Mouse (Mus musculus) cerebellum, adult 11 months (tissue): ENCODE data around the gene Mfsd6.

Source experiments
- DNase-seq: peaks from one replicate; pipeline ENCODE4 v3.0.0; 2022

The Mfsd6 gene

DNA sequence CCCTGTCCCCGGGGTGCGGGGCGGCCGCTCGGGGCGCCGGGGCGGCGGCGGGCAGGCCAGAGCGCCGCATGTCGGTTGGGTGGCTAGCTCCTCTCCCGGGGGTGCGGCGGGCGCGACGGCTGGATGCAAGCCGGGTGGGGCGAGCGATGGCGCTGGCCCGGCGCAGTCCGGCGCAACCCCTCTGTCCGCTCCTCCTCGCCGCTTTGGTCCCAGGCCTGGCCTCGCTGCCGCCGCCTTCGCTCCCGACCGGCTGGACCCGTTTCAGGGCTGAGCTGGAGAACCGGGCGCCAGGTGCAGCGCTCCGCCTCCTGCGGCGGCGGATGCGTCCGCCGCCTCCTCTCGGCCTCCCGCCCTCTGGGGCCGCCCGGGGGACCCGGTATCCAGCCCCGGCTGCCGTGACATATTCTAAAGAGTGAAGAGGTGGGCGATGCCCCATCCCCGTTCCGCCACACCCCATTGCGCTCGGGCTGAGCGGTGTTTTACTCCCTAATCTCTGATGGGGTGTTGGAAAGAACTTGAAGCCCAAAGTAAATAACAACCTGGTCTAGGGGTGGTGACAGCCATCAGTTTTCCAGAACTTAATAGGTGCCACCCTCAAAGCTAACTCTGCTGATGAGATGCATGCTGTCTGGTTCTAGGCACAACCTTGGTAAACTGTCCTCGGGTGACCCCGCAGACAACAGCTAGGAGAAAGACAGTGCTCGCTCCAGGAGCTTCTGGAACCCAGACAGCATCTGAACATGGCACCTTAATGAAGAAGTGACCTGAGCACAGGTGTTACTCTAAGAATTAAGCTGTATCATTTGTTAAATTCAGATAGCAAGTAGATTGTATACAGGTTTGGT is at the start of gene Mfsd6:
Gene Mfsd6, minus strand, starts transcription at position 407 of the 845 bp plus-strand sequence.
- DNase-seq: peak; percentile 76

DNA sequence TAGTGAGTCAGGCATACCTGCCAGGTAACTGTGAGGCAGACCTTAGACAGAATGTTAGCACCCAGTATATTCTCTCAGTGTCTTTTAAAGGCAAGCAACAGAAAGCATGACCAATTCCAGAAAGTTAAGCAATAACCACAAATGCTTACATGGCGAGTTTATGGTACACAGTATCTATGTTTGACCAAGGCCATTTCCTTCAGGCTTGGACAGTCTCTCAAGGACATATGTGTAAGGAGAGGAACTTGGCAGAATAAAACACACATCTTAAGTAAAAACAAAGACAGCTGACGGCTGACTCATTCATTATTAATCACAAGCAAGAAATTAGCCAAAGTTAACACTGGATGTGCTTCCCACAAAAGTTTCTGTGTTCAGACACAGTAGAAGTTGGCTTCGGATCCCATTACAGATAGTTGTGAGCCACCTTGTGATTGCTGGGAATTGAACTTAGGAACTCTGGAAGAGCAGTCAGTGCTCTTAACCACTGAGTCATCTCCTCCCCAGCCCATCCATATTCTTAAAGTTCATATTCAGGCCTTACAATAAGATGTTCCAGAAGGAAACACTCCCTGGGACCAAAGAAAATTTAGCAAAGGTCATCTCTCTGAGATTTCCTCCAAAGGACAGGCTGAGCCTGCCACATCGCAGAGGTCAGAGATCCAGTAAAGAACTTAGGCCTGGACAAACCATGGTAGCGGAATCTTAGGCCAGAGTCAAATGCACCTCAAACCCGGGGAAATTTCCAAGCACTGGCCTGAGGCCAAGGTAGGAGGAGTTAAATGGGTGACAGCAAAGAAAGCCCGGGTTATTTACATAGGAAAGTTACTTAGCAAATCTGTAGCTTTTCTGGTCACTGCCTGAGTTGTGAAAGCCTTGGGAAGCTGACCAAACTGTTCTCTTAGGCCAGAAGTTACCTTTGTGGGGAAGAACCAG is 38.2 kb upstream of the Mfsd6 start:
- no peak for DNase-seq

DNA sequence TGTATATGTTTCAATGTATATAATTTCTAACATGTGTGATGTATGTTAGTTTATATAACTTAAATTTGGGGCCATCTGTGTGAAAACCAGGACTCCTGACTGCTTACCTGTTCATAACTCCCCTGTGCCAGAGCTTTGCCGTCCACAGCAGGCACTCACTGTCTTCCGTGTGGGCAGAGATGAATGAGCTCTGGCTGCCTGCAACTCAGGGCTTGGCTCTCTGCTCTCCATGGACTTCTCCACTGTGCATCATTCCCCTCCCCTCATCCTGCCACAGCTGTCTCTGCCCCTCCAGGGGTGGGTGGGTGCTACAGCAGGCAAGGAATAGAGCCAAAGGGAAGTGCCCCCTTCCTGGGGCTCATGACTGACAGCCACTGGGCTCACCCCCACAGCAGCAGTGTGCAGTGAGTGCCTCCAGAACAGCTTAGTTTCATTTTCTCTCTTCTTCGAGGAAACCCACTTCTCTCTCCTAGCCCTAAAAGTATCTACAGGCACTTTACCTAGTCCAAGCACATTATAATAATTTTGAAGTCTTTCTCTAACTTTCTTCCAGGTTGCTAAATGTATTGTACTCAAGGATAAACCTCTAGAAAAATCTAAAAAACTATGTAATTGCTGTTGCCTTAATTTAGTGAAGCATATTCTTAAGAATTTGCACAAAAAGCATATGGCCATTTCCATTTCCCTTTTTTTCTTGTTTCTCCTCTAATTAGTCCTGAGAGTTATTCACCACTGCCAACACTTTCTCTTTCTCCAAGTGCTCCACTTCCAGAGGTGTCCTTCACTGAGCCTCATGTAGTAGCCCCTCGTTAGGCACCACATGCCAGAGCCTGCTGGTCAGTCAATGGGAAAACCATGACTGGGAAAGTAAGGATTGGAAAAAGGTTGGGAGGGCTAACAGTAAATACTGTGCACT is 36.9 kb upstream of the Mfsd6 start:
- no peak for DNase-seq

DNA sequence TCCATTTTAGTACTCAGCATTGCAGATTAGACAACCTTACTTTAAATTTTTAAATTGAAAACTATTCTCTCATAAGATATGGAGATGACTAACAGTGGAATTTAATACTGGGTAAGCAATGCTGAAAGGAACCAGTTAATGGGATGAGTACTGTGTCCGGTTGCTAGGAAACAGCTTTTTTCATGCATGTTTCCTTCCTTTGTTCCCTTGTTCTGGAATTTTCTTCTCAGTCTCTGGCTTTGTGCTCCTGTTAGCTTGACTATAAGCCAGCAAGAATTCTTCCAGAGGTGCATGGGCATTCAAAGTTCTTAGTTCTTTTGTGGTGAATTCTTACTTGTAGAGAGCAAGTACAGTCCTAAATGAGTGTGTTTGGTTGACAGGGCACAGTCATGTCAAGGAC is 30.9 kb upstream of the Mfsd6 start:
- no peak for DNase-seq

DNA sequence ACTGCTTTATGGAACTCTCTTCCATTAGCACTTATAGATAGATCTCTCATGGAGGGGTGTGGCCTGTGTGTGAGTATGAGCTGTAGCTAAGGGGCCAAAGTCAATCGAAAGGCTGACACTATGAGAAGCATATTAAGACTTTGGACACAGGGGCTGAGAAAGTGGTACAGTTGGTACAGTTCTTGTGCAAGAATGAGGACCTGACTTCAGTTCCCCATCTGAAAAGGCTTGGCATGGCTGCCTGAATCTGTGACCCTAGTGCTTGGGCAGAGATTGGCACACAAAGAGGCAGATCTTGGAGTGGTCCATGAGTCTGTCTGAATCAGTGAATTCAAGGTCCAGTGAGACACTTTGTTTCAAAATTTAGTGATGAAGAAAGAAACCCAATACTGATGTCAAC is 27.1 kb upstream of the Mfsd6 start:
- no peak for DNase-seq

DNA sequence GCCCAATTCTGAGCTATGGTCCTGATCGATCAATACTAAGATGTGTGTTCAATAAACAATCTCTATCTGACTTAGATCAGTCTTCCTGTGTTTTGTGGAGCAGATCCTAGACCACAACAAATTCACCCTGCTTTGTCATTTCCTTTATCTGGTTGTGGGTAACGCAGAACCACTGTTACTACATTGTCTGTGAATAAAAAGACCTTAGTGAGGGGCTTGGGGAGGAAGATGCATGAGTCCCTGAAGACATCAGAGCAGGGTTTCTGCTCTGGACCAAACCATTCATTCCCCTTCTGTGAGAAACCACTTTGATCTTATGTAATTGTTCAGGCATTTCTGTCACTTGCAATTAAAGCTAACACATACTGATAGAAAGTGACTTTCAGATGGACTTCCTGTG is 26.6 kb upstream of the Mfsd6 start:
- no peak for DNase-seq

DNA sequence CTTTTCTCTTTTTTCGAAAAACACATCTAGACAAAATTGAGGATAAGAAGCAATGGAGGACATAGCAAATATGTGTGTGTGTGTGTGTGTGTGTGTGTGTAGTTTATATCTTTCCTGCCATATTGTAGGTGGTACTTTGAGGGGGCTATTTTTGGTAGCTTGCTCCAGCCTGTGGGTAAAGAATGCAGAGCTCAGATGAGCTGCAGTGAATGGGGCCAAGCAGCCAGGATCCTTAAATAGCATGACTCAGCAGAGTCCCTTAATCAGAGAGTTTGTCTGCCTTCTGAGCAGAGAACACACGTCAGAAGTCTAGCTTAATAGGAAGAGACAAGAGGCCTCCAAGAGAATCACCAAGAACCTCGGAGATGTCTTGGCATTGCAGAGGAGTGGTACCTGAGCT is 25.4 kb upstream of the Mfsd6 start:
- DNase-seq: no peak

DNA sequence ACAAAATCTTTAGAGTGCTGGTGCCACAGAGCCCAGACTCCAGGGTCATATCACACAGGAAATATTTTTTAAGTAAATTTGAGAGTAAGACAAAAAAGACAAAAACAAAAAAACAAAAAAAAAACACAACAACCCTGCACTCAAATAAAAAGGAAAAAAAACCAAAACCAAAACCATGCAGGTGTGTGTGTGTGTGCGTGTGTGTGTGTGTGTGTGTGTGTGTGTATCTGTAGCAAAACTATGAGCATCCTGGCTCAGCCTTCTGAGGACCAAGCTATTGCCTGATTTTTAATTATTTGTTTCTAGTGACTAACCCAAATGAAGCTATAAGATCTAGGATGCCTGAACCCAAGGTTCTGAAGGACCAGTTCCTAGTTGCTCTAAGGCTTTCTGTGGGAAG is 24.4 kb upstream of the Mfsd6 start:
- DNase-seq: no peak

DNA sequence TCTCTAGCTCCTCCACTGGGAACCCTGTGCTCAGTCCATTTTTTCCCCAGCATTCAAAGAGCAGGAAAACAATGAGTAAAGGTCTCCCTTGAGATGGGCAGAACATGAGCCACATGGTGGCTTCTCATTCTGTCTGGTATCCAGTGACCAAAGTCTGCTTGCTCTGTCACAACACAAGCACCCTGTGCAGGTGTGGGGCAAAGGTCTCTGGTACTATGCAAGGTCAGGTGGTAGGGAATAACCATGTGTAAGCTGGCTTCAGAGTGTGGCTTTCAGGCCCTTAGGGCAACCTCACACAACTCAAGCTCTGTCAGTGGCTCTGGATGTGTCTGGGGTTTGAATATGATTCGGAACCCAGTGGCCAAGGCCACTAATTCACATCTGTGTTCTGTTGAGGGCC is 22.7 kb upstream of the Mfsd6 start:
- no peak for DNase-seq

DNA sequence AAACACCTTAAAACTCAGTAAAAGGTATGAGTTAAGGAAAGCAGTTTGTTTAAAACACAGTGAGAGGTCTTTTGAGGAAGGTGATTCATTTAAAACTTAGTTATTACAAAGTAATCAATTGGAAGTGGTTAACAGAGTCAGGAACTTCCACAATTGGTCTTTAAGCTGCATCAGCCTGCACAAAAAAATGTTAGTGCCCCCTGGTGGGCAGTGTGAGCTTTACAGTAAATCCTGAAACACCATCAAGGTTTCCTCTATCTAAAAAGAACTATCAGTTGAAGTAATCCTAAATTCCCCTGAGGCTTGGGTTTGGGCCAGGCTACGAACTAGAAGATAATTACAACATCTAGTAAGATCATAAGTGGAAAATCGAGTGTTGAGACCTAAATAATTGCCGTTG is 21.0 kb upstream of the Mfsd6 start:
- DNase-seq: peak; percentile 55

DNA sequence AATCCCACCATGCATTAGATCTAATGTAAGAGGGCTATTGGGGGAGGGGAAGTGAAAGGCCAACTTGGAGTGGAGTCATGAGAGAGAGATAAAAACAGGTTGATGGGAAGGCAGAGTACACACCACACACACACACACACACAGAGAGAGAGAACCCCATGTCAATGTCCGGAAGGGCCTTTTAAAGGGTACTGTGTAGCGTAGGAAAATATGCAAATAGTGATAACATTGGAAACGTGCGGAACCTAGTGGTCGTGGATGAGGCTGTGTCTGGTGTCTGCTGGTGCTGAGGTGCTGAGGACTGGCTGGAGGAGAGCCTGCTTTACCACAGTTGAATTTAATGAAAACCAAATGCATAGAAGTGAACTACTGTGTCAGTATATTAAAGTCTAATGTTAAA is 15.3 kb upstream of the Mfsd6 start:
- no peak for DNase-seq

DNA sequence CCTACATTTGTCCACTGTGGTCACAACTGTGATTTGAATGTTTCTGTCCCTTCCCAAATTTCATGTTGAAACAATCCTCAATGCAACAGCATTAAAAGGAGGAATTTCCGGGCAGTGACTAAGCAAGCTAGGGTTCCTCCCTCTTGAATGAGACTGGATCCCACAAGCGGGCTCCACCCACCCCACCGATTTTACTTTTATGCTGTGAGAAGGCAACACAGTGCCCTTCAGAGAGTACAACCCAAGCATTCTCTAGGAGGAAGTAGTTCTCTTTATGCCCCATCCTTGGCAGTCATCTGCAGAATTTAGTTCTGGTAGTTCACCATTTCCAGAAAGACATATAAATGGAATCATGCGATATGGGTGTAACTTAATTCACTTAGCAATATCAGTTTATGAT is 6.9 kb upstream of the Mfsd6 start:
- no peak for DNase-seq

DNA sequence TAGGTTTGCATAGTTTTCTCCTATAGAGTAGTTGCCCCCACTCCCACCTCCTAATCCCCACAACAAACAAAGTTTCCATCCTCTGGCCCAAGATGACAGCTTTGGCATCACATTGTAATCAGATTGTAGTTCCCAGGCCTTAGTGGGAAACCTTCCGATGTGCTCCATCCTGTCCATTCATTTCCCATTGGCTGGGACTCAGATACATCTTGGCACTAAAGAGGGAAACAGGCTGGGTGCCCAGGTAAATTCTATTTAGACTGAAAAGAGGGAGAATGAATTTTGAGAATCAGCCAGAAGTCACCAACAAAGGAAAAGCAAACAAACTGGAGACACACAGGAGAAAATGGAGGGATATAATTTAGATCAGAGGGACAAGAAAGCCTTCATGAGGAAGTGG is 3.0 kb upstream of the Mfsd6 start:
- peak; percentile 56 for DNase-seq

DNA sequence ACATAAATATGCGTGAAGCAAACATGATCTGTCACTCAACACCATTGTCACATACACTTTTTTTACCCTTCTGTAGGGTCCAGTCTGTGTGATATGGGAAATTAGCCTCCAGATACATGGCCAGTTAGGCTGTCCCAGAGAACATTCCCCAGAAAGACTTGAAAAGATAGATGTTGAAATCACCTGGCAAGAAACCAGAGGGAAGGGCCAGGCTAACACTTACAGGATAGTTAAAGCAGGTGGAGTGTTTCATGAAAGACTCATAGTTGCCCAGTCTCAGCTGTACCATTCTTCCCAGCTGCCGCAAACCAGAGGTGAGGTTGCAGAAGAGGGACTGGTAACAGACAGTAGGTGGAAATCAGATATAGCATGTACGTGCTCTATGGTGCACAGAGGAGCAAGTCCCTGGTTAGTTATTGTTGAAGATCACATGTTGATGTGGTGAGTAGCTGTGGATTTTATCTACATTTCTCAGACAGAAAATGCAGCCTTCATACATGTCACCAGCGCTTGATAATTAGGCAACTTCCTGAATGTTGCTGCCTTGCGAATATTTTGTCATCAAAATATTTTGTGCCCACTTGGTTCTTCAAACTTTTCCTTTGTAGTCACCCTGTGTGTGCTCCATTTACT is 1.7 kb upstream of the Mfsd6 start:
- DNase-seq: no peak

DNA sequence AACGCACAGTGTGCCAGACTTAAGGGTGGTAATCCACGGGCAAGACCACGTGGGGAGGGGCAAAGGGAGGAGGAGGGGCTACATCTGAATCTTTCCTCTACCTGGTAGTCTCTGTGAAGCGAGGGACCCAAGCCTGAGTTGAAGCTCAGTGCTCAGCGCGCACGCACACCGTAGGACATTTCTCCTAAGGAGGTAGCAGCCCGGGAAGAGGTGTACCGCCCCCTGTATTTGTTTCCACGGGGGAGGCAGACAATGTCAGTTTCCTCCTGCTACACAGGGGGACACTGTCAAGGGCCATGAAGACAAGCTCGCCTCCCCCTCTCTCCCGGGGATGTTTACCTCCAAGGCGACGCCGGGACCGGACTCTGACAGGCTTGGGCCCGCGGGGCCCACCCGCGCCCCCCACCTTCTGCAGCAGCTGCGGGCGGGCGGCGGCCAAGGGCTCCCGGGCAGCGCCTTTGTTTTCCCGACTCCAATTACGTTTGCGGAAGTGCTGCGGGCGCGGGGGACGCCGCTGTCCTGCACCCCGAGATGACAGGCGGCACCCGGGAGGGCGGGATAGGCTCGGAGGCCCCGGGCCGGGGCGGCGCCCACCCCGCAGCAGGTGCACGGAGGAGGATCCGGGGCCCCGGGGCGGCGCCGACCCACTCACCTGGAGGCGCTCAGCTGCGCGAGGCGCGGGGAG is 749 bp downstream of the Mfsd6 start:
- peak; percentile 54 for DNase-seq

DNA sequence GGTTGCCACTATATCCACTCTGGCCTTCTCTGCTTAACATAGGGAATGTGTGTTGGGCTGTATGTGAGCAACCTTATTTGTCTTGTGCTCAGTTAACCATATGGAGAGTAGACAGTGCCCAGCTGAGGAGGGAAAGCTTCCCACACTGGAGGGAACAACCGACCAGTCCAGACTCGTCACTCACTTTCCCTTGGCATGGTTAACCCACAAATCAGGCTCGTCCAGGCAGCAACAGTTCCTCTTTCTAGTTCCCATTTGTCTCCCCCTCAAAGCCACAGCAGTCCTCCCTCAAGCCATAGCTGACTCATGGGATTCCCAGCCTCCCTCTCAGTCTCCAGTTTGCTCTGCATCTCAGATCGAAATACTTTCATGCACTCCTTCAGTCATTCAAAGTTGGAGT is 4.7 kb downstream of the Mfsd6 start:
- DNase-seq: no peak

DNA sequence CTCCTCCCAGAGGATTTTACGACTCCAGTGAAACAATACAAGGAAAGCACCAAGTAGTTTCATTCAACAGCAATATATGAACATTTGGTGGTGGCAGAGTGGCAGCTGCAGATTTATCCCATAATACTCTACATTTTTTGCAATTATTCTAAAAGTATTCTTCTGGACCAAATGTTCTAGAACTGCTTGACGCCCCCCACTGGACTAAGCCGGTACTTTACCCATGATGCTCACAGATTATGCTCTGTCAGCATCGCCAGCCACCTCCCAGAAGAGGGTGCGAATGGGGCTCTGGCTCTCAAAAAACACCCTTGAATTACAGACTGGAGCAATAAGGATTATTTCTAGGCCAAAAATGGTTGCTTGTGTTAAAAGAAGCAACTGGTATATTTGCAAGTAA is 8.2 kb downstream of the Mfsd6 start:
- DNase-seq: no peak

DNA sequence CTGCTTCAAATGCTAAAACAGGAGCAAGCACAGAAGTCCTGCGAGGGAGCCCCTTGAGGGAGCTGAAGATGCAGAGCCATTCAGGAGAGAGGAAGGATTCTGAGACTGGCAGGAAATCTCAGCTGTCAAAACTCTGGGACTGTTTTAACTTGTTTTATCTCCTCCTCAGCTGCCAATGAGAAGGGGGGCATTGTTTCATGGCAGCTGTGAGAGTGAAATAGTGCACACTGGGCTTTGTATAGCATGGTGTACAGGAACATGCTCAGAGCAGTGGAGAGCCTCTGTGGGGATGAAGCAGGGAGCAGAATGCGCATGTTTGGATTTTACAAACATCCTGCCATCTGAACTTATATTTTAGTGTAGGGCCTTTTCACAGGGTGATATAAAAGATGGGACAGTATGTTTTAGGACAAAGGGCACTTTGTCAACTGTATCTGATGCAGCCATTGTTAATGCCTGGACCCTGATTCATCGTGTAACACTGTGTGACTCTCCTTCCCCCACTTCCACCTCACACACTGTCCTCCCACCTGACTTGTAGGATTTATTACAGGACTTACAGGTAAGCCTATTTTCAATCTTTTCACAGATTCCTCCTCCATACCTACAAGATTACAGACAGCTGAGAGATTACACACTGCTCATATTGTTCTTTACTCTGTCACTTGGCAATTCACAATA is 9.1 kb downstream of the Mfsd6 start:
- no peak for DNase-seq

DNA sequence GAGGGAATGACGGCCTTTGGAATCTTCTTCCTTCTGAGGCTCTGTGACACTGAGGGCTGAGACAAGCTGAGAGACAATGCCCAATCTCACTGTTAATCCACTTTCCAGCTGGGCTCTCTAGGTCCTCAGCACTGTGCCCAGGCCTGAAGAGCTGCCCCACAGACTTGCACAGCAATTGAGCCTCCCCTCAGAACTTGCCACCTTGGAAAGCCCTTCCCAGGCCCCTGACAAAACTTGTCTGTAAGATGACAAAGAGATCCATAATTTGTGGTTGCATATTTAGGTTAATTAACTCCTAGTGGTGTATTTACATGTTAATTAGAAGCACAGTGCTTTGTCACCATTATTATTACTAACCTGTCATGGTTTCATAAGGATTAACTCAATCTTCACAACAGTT is 12.8 kb downstream of the Mfsd6 start:
- no peak for DNase-seq

DNA sequence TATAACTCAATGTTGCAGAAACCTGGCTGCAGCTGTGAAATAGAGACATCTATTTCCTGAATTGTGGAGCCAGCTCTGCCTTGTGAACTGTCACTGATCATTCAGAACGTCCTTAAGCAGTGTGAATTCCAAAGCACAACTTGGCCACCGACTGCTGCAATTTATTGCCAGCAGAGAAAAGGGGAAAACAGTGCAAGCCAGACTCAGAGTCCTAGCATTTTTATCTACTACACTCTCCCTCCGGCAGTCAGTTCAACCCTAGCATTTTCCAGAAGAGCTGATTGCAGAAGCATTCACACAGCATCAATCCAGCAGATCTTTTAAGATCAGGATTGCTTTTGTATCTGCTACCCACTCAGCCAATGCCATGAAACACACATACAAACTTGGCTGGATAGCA is 13.2 kb downstream of the Mfsd6 start:
- DNase-seq: no peak

DNA sequence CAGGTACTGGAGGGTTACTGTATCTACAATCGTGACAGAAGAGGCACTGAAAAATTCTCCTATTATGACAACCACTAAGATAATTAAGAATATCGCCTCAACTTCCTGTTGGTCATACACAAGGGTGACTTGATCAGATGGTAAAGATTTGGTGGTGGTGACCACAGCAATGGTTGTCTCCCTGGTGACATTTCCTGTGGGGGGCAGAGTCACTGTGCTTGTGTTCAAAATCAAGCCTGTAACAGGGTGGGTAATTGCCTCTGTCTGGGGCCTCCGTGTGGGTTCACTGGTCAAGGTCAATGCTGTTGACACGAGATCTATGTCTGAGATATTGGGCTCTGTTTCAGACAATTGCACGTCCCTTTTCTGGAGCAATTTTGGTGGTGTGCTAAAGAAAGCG is 18.5 kb downstream of the Mfsd6 start:
- DNase-seq: no peak
